Mouse (Mus musculus): Measurements from ENCODE around the gene Gm527.

Gm527 gene

DNA sequence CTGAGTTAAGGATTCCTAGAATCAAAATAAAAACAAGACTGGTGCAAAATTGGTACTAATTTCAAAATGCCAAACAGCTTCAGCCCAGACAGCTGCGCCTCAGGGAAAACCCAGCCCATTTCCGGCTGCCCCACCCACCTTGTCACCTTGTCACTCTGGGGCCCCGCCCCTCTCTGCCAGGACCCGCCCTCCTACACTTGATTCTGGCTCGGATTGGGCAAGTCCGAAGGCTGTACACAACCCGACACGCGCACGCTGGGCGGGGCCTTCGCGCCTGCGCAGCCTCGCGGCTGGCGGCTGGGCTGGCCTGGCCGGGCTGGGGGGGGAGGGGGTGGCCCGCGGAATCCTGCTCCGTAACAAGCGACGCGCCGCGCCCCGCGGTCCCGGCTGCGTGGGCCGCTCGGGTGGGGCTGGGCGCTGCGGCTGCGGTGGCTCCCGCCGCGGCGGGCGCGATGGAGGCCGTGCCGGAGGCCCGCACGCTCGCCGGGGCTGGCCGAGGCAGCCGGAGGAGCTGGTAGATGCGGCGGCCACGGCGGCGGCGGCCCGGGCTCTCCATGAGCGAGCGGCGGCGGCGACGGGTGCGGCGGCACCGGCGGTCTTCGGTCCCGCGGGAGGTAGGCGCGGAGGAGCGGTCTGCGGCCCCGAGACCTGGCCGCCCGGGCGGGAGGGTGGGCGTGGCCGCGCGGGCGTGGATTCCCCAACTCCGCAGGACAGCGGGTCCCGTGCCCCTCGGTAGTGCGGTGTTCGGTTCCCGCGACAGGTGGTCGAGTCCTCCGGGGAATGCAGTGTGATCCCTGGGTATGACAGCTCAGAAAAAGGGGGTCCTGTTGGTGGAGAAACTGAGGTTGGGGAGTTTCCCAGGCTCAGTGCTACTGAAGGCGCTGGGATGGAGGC is at the start of gene Gm527:
Gene Gm527 (plus strand): TSS at position 329 of the 894 bp plus-strand sequence.
- peak; percentile 82 to 95 for DNase-seq (ENCODE audit: low spot score in 2 of 2)

DNA sequence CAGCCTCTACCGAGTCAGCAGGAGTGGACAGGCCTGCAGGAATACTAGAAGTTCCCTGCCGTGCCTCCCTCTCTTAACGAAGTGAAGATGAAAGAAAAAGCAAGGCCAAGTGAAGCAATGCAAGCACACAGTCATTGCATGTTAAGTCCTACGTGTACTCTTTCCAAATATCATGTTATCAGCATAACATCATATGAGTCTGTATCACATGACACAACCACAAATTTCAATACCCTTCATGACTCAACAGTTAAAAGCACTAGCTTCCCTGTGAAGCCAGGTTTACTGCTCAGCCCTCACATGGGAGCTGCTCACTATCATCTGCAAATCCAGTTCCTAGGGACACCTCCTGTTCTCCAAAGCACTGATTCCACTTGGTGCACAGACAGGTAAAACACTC is 46.6 kb upstream of the Gm527 start:
- no peak for DNase-seq (ENCODE audit: low spot score in 2 of 2)

DNA sequence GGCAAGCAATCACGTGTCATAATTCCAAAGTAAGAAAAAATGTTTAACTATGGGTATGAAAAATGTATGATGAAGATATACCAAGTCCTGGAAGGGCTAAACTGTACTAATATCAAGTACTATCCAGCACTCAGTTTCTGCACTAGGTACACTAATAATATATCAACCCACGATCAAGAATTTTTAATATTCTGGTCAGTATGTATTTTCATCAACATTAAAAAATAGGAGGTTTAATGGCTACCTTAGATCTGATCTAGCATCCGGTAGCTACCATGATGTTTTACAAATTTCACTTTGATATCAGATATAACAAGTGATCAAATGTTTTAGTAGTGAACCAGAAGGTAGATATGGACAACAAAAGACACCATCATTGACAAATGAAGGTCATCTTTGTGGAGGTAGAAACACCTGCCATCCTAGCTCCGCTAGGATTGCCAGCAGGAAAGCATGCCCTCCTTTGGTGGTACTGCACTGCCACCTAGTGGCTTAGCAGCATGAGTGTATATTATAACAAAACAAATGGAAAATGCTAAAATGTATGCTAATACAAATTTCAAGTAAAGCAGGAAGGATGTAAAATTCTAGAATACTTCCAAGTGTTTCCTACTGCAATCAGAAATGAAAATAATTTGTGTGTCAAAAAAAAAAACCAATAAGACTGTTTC is 20.5 kb upstream of the Gm527 start:
- peak; percentile 11 to 67 for DNase-seq (ENCODE audit: low spot score in 2 of 2)

DNA sequence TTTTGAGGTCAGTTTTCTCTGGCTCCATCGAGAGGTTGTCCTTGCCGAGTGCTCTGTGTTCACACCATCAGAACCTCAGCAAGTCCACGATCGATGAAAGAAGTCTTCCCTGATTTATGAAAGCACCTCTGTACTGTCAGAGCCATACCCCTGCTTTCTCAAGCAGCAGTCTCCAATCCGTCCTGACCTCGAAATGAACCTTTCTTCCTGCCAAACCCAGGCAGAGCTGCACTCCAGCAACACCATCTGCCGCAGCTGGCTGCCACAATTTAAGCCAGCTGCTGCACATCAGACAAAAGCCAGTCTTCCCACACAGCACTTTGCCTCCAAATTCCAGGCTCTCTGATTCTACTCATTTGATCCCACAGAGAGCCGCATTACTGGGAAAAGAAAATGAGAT is 15.2 kb upstream of the Gm527 start:
- no peak for DNase-seq (ENCODE audit: low spot score in 2 of 2)

DNA sequence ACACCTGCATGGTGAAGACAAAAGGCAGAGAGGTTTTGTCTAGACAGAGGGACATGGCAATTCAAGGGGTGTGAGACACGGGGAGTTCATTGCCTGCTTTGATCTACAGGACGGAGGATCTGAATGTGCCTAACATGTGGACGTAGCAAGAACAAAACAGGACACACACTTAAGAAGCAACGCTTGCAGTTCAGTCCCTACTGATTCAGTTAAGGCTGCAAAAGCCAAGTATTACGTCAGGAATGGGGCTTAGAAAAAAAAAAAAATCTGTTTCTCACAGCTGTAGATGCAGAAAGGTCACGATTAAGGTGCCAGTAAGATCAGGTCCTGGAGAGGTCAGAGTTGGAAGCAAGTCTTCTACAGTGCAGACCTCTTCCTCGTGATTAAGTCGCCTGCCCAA is 14.5 kb upstream of the Gm527 start:
- DNase-seq (ENCODE audit: low spot score in 2 of 2), result no peak

DNA sequence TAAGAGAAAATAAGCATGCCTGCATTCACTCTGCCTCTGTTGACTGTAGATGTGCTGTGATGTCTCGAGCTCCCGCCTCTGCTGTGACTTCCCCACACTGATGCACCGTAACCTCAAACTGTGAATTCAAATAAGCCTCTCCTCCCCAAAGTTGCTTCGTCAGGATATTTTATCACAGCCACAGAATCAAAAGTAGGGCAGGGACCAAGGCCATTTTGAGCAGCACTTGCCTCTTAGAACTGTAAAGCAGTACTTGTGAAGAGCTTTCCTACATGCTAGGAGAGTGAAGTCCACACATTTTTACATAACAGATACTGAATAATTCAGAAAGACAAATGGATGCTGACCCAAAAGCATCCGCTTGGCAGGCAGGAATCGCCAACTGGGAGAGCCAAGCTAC is 4.7 kb upstream of the Gm527 start:
- DNase-seq (ENCODE audit: low spot score in 2 of 2), result no peak

DNA sequence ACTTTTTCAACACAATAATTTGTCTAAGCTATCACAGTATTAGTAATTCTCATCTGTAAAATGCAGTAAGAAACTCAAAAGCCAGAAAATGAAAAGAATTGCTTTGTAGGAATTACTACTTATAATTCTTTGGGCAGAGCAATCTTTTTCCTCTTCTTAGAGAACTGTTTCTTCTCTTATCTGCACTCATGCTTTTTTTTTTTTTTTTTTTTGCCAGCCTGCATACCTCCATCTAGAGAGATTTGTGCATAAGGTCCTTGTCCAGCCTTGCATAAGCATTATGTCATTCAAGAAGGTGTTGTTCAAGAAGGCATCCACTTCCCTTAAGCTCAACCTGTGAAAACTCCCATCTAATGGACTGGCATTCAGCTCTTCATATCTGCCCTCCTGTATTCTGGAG is 971 bp upstream of the Gm527 start:
- DNase-seq (ENCODE audit: low spot score in 2 of 2), result no peak

DNA sequence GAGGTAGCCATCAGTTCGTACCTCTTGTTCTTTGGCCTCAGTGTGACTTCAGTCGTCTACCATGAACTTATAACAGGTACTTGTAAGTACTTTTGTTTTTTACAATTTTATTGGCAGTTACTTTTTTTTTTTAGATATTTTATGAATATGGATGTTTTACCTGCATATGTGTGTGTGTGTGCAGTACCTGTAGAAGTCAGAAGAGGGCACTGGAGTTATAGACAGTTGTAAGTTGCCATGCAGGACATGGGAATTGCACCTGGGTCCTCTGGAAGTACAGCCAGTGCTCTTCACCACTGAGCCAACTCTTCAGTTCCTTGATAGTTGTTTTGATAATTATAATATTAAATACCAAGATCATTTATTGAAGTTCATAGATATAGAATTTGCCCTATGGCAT is 19.8 kb downstream of the Gm527 start:
- peak in 1 of 2 experiments; percentile 33 for DNase-seq (ENCODE audit: low spot score in 2 of 2)

DNA sequence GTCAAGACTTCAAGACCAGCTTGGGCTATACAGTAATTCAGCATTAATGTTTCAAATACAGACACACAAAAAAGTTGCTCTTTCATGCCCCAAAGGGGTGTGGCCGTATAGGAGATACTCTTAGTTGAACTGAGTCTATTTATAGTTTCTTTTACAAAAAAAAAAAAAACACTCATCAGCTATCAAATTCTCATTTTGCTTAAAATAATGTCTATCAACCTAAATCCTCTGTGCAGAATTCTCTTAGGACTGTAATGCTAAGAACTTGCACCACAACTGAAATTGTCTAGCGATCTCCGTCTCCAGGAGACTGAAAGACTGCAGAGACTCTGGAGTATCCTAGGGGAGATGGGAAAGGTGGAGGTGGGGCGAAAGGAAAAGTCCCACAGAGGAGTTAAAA is 46.9 kb downstream of the Gm527 start:
- DNase-seq (ENCODE audit: low spot score in 2 of 2), result no peak

DNA sequence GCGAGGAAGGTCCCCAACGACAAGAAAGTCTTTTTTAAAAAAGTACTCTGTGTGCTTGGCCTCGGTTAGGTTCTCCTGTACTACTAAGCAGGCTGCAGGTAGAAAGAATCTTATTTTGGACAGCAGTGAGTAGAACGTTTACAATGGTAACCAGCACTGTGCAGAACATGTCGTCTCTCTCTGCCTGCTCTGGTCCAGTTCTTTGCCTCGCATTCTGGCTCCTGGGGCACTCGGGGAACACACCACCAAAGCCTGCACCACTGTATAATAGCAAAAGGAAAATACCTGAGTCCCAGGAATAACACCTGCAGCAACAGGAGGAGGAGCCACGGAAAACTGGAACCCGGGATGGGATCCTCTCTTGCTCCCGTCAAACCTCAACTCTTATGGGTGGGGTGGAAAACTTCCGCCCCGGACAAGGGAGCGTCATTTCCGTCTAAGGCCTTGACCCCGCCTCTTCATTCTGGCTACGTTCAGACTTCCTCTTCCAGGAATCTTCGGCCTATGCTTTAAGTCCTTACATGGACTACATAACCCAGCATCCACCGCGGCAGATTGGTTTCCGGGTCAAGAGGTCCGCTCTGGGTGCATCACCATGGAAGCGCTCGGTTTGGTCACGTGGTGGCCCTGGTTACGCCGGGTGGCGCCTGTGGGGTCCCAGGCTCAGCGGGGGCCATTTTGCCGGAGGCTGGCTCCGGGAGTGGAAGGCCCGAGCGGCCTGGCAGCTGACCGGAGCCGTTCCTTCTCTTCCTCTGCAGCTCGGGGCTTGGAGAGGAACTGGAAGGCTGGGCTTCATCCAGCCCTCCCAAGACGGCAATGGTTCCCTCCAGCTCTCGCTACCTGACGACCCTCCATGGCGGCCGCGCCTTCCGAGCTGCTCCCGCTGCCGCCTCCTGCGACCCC is 47.7 kb downstream of the Gm527 start, which contains the start of the genes Klhl28 and Togaram1:
Gene Klhl28 (minus strand): TSS at position 411 of the 903 bp plus-strand sequence.
Gene Togaram1 (plus strand): TSS at position 681 of the 903 bp plus-strand sequence.
- DNase-seq (ENCODE audit: low spot score in 2 of 2), result peak; percentile 97 to 100

DNA sequence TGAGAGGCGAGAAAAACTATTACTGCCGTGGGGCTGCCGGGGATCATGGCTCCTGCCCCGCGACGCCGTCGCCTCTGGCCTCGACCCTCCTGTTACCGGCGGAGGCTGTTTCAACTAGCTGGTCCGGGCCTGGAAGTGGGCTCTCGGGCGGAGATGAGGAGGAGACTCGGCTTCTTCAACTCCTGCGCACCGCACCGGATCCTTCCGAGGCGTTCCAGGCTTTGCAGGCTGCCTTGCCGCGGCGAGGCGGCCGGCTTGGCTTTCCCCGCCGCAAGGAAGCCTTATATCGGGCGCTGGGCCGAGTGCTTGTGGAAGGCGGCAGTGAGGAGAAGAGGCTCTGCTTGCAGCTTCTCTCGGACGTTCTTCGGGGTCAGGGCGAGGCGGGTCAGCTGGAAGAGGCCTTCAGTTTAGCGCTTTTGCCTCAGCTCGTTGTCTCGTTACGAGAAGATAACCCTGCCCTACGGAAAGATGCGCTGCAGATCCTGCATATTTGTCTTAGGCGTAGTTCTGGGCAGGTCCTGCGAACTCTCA is 48.5 kb downstream of the Gm527 start:
- peak; percentile 70 to 72 for DNase-seq (ENCODE audit: low spot score in 2 of 2)

DNA sequence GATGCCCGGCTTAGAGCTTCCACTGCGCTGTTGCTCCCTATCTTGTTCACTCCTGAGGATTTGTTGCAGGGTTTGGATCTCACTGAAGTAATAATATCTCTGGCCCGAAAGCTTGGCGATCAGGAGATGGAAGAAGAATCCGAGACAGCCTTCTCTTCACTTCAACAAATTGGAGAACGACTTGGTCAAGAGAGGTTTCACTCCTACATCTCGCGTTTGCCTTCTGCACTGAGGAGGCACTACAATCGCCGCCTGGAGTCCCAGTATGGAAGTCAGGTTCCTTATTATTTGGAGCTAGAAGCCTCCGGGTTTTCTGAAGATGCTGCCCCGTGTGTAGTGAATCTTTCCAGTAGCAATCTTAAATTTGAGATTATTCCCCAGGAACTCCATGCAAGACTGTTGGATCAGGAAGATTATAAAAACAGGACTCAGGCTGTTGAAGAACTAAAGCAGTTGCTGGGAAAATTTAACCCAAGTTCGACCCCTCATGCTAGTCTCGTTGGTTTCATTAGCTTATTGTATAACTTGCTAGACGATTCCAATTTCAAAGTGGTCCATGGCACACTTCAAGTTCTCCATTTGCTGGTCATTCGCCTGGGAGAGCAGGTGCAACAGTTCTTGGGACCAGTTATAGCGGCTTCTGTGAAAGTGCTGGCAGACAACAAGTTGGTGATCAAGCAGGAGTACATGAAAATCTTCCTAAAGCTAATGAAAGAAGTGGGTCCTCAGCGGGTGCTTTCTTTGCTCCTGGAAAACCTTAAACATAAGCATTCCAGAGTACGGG is 49.1 kb downstream of the Gm527 start:
- DNase-seq (ENCODE audit: low spot score in 2 of 2), result peak; percentile 17 to 30

DNA sequence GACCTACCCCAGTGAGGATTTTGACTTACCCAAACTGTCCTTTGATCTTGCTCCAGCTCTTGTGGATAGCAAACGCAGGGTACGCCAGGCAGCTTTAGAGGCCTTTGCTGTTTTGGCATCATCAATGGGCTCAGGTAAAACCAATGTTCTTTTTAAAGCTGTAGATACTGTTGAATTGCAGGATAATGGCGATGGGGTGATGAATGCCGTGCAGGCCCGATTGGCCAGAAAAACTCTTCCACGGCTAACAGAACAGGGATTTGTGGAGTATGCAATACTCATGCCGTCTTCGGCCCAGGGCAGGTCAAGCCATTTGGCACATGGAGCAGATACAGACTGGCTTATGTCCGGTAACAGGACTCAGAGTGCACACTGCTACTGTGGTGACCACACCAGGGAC is 49.8 kb downstream of the Gm527 start:
- peak; percentile 18 to 21 for DNase-seq (ENCODE audit: low spot score in 2 of 2)

DNA sequence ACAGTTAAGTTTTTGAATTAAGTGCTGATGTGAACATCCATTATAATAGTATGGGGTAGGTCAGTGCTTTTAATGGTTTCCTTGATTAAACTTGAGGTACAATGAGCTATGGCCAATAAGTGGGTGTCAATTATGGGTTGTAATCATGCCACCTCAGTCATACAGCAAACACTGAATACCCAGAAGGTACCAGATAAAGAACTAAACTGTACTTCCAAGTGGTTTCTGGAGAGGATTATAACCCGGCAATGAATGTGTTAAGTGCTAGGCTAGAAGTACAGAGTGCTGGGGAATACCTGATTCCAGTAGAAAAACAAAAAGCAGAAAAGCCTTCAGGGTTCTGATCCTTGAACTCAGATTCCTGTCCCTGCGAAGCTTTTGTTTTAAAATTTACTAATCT is 50.4 kb downstream of the Gm527 start:
- no peak for DNase-seq (ENCODE audit: low spot score in 2 of 2)

DNA sequence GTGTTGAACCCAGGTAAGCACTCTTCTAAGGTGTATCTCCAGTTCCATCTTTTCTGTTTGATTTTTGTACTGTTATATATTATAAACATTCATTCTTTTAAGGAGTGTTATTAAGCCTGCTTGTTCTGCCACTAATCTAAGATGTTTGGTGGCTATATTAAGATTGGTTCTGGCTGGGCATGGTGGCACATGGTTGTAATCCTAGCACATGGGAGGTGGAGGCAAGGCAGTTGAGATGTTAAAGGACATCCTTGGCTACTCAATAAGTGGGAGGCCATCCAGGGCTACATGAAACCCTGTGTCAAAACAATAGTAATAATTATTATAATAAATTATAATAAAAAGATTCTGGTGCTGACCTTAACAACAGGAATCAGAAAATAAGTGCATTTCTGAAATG is 53.7 kb downstream of the Gm527 start:
- DNase-seq (ENCODE audit: low spot score in 2 of 2), result no peak

DNA sequence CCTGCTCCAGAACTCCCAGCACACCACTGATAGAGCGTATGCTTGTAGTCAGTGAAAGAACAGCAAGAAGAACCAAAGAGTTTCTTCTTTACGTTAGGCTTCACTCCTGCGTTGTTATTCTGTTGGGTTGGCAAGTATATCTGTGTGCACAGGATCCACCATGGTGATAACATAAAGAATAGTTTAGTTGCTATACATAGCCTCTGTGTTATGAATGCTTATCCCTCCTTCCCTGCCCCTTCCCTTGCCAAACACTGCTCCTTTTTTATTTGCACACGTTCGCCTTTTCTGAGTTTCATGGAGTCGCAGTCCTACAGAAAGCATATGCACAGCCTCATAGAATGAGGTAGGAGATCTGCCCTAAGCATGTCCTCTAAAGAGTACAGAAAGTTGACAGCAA is 54.4 kb downstream of the Gm527 start:
- no peak for DNase-seq (ENCODE audit: low spot score in 2 of 2)
